Mouse (Mus musculus) megakaryocyte, embryonic 14.5 days (primary cell): Measurements from ENCODE around the gene Cecr2.

Experiments
- FLI1 ChIP-seq: IDR thresholded peaks from 2 replicates; pipeline ENCODE4 v1.6.1; 2012; ENCODE audit warnings: low read length, inconsistent platforms, mixed read lengths
- GATA1 ChIP-seq: IDR thresholded peaks from 3 replicates; pipeline ENCODE4 v1.6.1; 2012; ENCODE audit warnings: mixed read lengths, low read length, inconsistent platforms, borderline replicate concordance

- TF ChIP-seq GATA1 = no peak
- TF ChIP-seq FLI1 = no peak
These were observed 34.1 kb downstream of the Cecr2 start for GRCm38 (mm10) chr6:120700221-120700620.
